Mouse (Mus musculus) hindbrain, embryonic 14.5 days (tissue): ENCODE measurements at regions not wholly inside any gene's neighbourhood (a gene's known extent, or its start where the extent isn't known, plus 50 kb on each side); places are given as distances from the start of the nearest gene placed in this dataset.

Experiments used
- ATAC-seq: fragments of 200-750 bp; cut with Nextera tagmentation; 2 replicates; pipeline ENCODE4 v1.8.0; 2017; ENCODE audit warnings: moderate number of reproducible peaks, mild to moderate bottlenecking, moderate TSS enrichment, moderate library complexity; ENCODE audit not compliant: low FRiP score
- DNase-seq: peaks from one replicate; pipeline ENCODE4 v3.0.0-alpha.2; 2015; ENCODE audit warnings: low spot score
- H3K27ac ChIP-seq: fragments of 300-500 bp; sonication (generic); 2 replicates; pipeline ENCODE4 v1.5.1; 2014; ENCODE audit warnings: mild to moderate bottlenecking, moderate library complexity
- H3K27me3 ChIP-seq: fragments of 300-500 bp; sonication (generic); 2 replicates; pipeline ENCODE4 v1.6.1; 2014; ENCODE audit warnings: mild to moderate bottlenecking, low read length, mixed read lengths; ENCODE audit not compliant: control insufficient read depth, insufficient read depth
- H3K36me3 ChIP-seq: fragments of 300-500 bp; sonication (generic); replicated peaks from 2 replicates; pipeline ENCODE4 v1.6.1; 2014; ENCODE audit not compliant: control insufficient read depth, insufficient read depth
- H3K4me1 ChIP-seq: fragments of 300-500 bp; sonication (generic); replicated peaks from 2 replicates; pipeline ENCODE4 v1.6.1; 2014; ENCODE audit warnings: antibody characterized with exemption, low read length, mixed read lengths; ENCODE audit not compliant: control insufficient read depth, insufficient read depth
- H3K4me2 ChIP-seq: fragments of 300-500 bp; sonication (generic); replicated peaks from 2 replicates; pipeline ENCODE4 v1.6.1; 2014; ENCODE audit warnings: mild to moderate bottlenecking, moderate library complexity
- H3K4me3 ChIP-seq: fragments of 300-500 bp; sonication (generic); replicated peaks from 2 replicates; pipeline ENCODE4 v1.5.1; 2014; ENCODE audit warnings: mild to moderate bottlenecking, low read length
- H3K9ac ChIP-seq: fragments of 300-500 bp; sonication (generic); 2 replicates; pipeline ENCODE4 v1.6.1; 2014
- H3K9me3 ChIP-seq: fragments of 300-500 bp; sonication (generic); 2 replicates; pipeline ENCODE4 v1.6.1; 2016; ENCODE audit warnings: low read length; ENCODE audit not compliant: control insufficient read depth
- WGBS: fragments of 180-500 bp; shearing (Covaris S2); extraction: QIAGEN DNeasy Blood & Tissue Kit; methylation state at CpG from one replicate; pipeline ENCODE4 v1.1.7; 2014; 5-methylcytosine and 5-hydroxymethylcytosine counted together

GRCm38 (mm10) chr1:56453756-56454155 lies 183.5 kb downstream of the Hsfy2 start:
- Histone ChIP-seq H3K27me3 (no peaks in the 10 kb centered on the region), H3K9ac (no peak overlapping the region), H3K9me3 (no peaks in the 10 kb centered on the region), H3K36me3 (no peaks in the 10 kb centered on the region), H3K4me3 (no peak overlapping the region), H3K4me2 (no peak overlapping the region), H3K4me1 (no peaks in the 10 kb centered on the region), H3K27ac (no peak overlapping the region)
- no peak for ATAC-seq
- DNase-seq: no peak
- WGBS: 87% methylated on average over 3 of the region's 3 CpGs

- DNase-seq: no peak
- no peak for ATAC-seq
- Histone ChIP-seq H3K27ac (no peak overlapping the region), H3K9ac (no peak overlapping the region), H3K4me3 (no peak overlapping the region), H3K4me2 (no peak overlapping the region), H3K36me3 (no peaks in the 10 kb centered on the region), H3K27me3 (no peaks in the 10 kb centered on the region), H3K4me1 (no peaks in the 10 kb centered on the region), H3K9me3 (no peaks in the 10 kb centered on the region)
- 79% methylated on average over 1 of the region's 1 CpGs for WGBS
Observed at GRCm38 (mm10) chr1:56442835-56443234, 194.4 kb downstream of the Hsfy2 start.

GRCm38 (mm10) chr1:56406786-56407185 lies 230.4 kb downstream of the Hsfy2 start:
- H3K9me3 ChIP-seq: no peaks in the 10 kb centered on the region
- H3K27ac ChIP-seq: no peak overlapping the region
- no peak overlapping the region for H3K9ac ChIP-seq
- H3K4me3 ChIP-seq: no peak overlapping the region
- DNase-seq (no peak), ATAC-seq (no peak)
- no peaks in the 10 kb centered on the region for H3K4me1 ChIP-seq
- H3K36me3 ChIP-seq: no peaks in the 10 kb centered on the region
- WGBS: 94% methylated on average over 1 of the region's 1 CpGs
- H3K27me3 ChIP-seq: no peaks in the 10 kb centered on the region
- H3K4me2 ChIP-seq: no peak overlapping the region

- Histone ChIP-seq H3K27me3 (no peaks in the 10 kb centered on the region), H3K4me1 (no peaks in the 10 kb centered on the region), H3K9me3 (no peaks in the 10 kb centered on the region), H3K36me3 (no peaks in the 10 kb centered on the region), H3K9ac (no peak overlapping the region), H3K4me3 (no peak overlapping the region), H3K4me2 (no peak overlapping the region), H3K27ac (no peak overlapping the region)
- no peak for ATAC-seq
- 85% methylated on average over 2 of the region's 2 CpGs for WGBS
- no peak for DNase-seq
Observed at GRCm38 (mm10) chr1:56403351-56403750, 233.9 kb downstream of the Hsfy2 start.

GRCm38 (mm10) chr1:56395832-56396231 lies 241.4 kb downstream of the Hsfy2 start:
- Histone ChIP-seq H3K36me3 (no peaks in the 10 kb centered on the region), H3K27me3 (no peaks in the 10 kb centered on the region), H3K9ac (no peak overlapping the region), H3K4me2 (no peak overlapping the region), H3K27ac (no peak overlapping the region), H3K4me3 (no peak overlapping the region), H3K4me1 (no peaks in the 10 kb centered on the region), H3K9me3 (no peaks in the 10 kb centered on the region)
- no peak for ATAC-seq
- WGBS: 86% methylated on average over 6 of the region's 6 CpGs
- no peak for DNase-seq

DNA sequence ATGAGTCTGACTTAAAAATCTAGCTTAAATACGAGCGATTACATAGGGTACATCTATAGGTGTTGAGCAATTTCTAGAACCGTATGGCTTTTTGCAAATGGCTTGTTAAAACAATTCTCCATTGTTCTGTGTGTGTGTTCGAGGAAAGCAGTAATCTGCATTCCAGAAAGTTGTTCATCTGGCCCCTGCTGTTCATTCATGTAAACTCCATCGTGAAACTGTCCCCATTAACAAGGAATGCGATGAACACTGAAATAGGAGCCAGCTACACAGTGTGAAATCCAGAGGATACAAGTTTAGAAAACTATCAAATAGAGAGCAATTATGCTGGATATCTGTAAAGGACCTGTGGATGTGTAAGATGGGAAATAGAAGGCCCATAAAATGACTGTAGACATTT lies 250.1 kb downstream of the Hsfy2 start:
- H3K9ac ChIP-seq: no peak overlapping the region
- no peak overlapping the region for H3K4me3 ChIP-seq
- no peaks in the 10 kb centered on the region for H3K9me3 ChIP-seq
- no peak for ATAC-seq
- no peak overlapping the region for H3K27ac ChIP-seq
- no peaks in the 10 kb centered on the region for H3K27me3 ChIP-seq
- 68% methylated on average over 6 of the region's 6 CpGs for WGBS
- DNase-seq: no peak
- H3K4me1 ChIP-seq: no peaks in the 10 kb centered on the region
- H3K4me2 ChIP-seq: no peak overlapping the region
- H3K36me3 ChIP-seq: no peaks in the 10 kb centered on the region

DNA sequence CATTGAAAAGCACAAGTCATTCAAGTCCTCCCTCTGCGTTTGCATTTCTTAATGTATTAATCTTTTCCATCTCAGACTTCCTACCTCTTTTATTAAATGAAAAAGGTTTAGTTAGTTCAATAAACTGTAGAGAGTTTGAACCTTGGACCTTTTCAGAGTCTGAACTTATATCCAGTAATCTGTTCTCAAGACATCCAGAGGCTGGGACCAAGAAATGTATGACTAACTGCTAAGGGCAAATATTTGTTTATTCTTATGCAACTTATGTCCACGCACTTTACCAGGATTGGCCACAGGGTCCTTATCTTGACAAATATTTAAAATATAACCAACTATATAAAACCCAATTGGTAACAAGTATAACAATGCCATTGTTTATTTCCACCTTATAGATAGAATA lies 270.9 kb downstream of the Hsfy2 start:
- Histone ChIP-seq H3K9me3 (no peaks in the 10 kb centered on the region), H3K4me2 (no peak overlapping the region), H3K4me3 (no peak overlapping the region), H3K27ac (no peak overlapping the region), H3K27me3 (no peaks in the 10 kb centered on the region), H3K4me1 (no peaks in the 10 kb centered on the region), H3K9ac (no peak overlapping the region), H3K36me3 (no peaks in the 10 kb centered on the region)
- 90% methylated on average over 2 of the region's 2 CpGs for WGBS
- DNase-seq (no peak), ATAC-seq (no peak)

GRCm38 (mm10) chr1:56360857-56361256 lies 276.4 kb downstream of the Hsfy2 start:
- H3K4me1 ChIP-seq: no peaks in the 10 kb centered on the region
- H3K36me3 ChIP-seq: no peaks in the 10 kb centered on the region
- no peak overlapping the region for H3K4me3 ChIP-seq
- DNase-seq (no peak), ATAC-seq (no peak)
- 53% methylated on average over 5 of the region's 5 CpGs for WGBS
- H3K27me3 ChIP-seq: no peaks in the 10 kb centered on the region
- H3K27ac ChIP-seq: no peak overlapping the region
- H3K4me2 ChIP-seq: no peak overlapping the region
- H3K9me3 ChIP-seq: no peaks in the 10 kb centered on the region
- no peak overlapping the region for H3K9ac ChIP-seq

DNA sequence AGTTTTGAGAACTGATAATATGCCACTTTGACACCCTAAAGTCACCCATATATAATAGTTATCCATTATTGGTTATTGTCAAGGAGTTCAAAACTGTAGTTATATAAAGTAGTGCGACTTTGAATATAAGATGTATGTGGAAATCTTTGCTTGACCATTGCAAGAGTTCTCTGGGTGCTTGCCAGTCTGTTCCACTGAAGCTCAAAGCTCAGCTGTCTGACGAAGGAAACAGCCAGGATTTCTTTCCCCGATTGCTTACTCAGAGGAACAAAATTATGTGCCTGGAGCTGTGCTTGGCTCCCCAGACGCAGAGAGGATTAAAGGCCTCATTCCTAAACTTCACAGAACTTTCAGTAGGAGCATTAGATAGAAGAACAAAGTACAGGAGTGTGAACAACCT lies 290.6 kb downstream of the Hsfy2 start:
- H3K27me3 ChIP-seq: no peaks in the 10 kb centered on the region
- H3K4me1 ChIP-seq: no peaks in the 10 kb centered on the region
- H3K9me3 ChIP-seq: no peaks in the 10 kb centered on the region
- H3K4me3 ChIP-seq: no peak overlapping the region
- ATAC-seq: no peak
- H3K27ac ChIP-seq: no peak overlapping the region
- no peak overlapping the region for H3K4me2 ChIP-seq
- DNase-seq: no peak
- H3K36me3 ChIP-seq: no peaks in the 10 kb centered on the region
- no peak overlapping the region for H3K9ac ChIP-seq
- WGBS: 86% methylated on average over 4 of the region's 4 CpGs

GRCm38 (mm10) chr1:56344952-56345351 lies 292.3 kb downstream of the Hsfy2 start:
- Histone ChIP-seq H3K9ac (no peak overlapping the region), H3K9me3 (no peaks in the 10 kb centered on the region), H3K27ac (no peak overlapping the region), H3K4me3 (no peak overlapping the region), H3K36me3 (no peaks in the 10 kb centered on the region), H3K27me3 (no peaks in the 10 kb centered on the region), H3K4me1 (no peaks in the 10 kb centered on the region), H3K4me2 (no peak overlapping the region)
- DNase-seq (no peak), ATAC-seq (no peak)
- WGBS: 53% methylated on average over 6 of the region's 6 CpGs
